ENCODE assay signal across 8 mouse cellular contexts in the genomic region with DNA sequence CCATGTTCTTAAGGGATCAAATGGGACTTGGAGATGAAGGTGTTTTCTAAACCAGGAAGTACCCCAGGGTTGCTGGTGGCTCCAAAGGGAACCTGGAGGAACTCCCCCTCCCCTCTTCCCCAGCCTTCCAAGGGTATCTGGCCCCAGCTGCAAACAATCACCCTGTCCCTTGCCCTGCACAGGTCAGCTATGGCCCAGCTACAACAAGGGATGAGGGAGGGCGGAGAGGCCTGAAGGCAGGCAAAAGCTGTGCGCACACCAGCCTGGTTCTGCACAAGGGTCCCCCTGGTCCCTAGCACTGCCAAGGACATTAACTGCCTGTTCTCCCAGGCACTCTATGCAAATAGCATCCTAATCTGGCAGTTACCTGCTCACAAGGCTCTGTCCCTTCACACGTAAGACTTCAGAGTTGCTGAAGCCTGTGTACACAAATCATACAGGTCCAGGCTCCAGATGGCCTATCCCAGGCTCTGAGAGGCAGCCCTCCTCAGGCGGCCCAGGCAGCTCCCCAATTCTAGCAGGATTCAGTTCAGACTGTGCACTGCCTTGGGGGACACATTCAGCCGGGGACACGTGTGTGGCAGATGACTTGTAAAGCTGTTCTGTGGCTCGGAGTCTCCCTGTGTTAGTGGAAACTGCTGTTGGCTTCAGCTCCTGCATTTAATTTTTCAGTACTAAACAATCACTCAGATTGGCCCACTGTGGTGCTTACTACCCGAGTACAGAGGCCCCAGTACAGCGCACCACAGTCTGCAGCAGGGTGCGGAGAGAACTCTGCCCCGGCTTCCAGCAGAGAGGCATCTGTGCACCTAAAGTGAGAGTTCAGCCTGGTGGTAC.
DNase-seq lines count a peak whose midpoint lies in the region; TF ChIP-seq lines count a peak whose summit lies in the region.

No protein-coding gene starts in this region.

- peak overlapping the region; percentile 18 for H3K4me2 ChIP-seq in myocyte (ENCODE audit: low read depth)

- peaks cover 5% of the 10 kb centered on the region for H3K36me3 ChIP-seq in myocyte (ENCODE audit: control insufficient read depth, insufficient read depth)

- no peak overlapping the region for H3ac ChIP-seq in myocyte (ENCODE audit: control insufficient read depth, insufficient read length)

- H3K79me2 ChIP-seq in myocyte (ENCODE audit: control insufficient read depth, insufficient read depth) = peaks cover 33% of the 10 kb centered on the region

- no peaks in the 10 kb centered on the region for H3K27me3 ChIP-seq in myocyte (ENCODE audit: control insufficient read depth, insufficient read depth, insufficient read length)

- TF ChIP-seq POLR2A in myocyte (IDR thresholded peaks at IDR 0.05; ENCODE audit: insufficient read length, low read depth) = no peak

- DNase-seq in embryo, embryonic 10 days (ENCODE audit: low spot score) = peak; percentile 55
- no peak for DNase-seq in embryo, embryonic 11 days
- DNase-seq in layer of hippocampus, adult 9-11 months = peak; percentile 50
- no peak for DNase-seq in layer of hippocampus, adult 9-10 months (ENCODE audit: low spot score)
- peak; percentile 62 for DNase-seq in forelimb bud, embryonic 11.5 days (ENCODE audit: low read depth, low spot score)
- no peak for DNase-seq in kidney, postnatal 4 days
- no peak for DNase-seq in thymus, postnatal 25 days

- no peak overlapping the region for H3K4me3 ChIP-seq in myocyte

TF ChIP-seq in myocyte, 11 proteins besides CTCF, POLR2A, EP300 and RAD21:
- TF ChIP-seq TCF3 (IDR thresholded peaks at IDR 0.05; ENCODE audit: insufficient read length, low read depth) (no peak), E2F4 (IDR thresholded peaks at IDR 0.05; ENCODE audit: insufficient read depth) (no peak), REST (IDR thresholded peaks at IDR 0.05; ENCODE audit: insufficient read depth, insufficient read length) (no peak), TCF12 (IDR thresholded peaks at IDR 0.05; ENCODE audit: insufficient read depth, poor library complexity, severe bottlenecking) (no peak), SRF (IDR thresholded peaks at IDR 0.05; ENCODE audit: control insufficient read depth, insufficient read length, low read depth) (no peak), MYOG (IDR thresholded peaks at IDR 0.05; ENCODE audit: control insufficient read depth in 1 of 3, insufficient read depth in 1 of 3, insufficient read length in 2 of 3, low read depth in 2 of 3) (no peak), MAX (IDR thresholded peaks at IDR 0.05; ENCODE audit: low read depth) (no peak), MYOD1 (IDR thresholded peaks at IDR 0.05; ENCODE audit: control insufficient read depth in 1 of 3, insufficient read length in 2 of 3, low read depth in 2 of 3) (no peak), CEBPB (IDR thresholded peaks at IDR 0.05; ENCODE audit: insufficient read depth, poor library complexity, severe bottlenecking) (no peak), POLR2AphosphoS2 (IDR thresholded peaks at IDR 0.05; ENCODE audit: insufficient read length, low read depth) (no peak)

Comparison
In these comparisons a context has a peak if more than half of its experiments do, and no peak if none do; other contexts are left out.
1. DNase-seq: peak in embryo, embryonic 10 days (single experiment), layer of hippocampus, adult 9-11 months (single experiment) and forelimb bud, embryonic 11.5 days (single experiment); none in embryo, embryonic 11 days (single experiment), layer of hippocampus, adult 9-10 months (single experiment), kidney, postnatal 4 days (0 of 2) and thymus, postnatal 25 days (single experiment).